Comparison of ENCODE assay signal across 8 mouse cellular contexts in genomic region chr4:155769496-155769879, GRCm38 (mm10). TPM values are rescaled to one million over a fixed set of nuclear protein-coding genes. Genes with fewer than 3 reads are reported as not detected.
DNase-seq lines count a peak whose midpoint lies in the region; ATAC-seq and TF ChIP-seq lines count a peak whose summit lies in the region.

No protein-coding gene starts in this region.

- DNase-seq in heart, postnatal 4 days: no peak
- no peak for DNase-seq in G1E (ENCODE audit: low spot score)
- no peak for DNase-seq in forebrain, postnatal 0 days
- no peak for DNase-seq in midbrain, embryonic 10.5 days (ENCODE audit: low spot score)
- no peak for DNase-seq in spleen, adult 18-20 months
- DNase-seq in right cerebral cortex, postnatal 10 days (ENCODE audit: low spot score in 2 of 2): no peak
- DNase-seq in layer of hippocampus, postnatal 14 days (ENCODE audit: low spot score in 2 of 2): no peak

- ATAC-seq in heart, embryonic 11.5 days (replicated peaks; ENCODE audit: insufficient number of reproducible peaks, low FRiP score, low TSS enrichment): no peak
- no peak; the same call in 1 of the 2 replicates for ATAC-seq in G1E (ENCODE audit: extremely low read depth, insufficient number of reproducible peaks, low FRiP score, poor library complexity, severe bottlenecking)
- ATAC-seq in forebrain, postnatal 0 days: no peak

- peak overlapping the region; percentile 64; the same call in 1 of the 2 replicates for H3K27ac ChIP-seq in heart, embryonic 11.5 days (ENCODE audit: low read depth, low read length)
- no peak overlapping the region for H3K27ac ChIP-seq in forebrain, postnatal 0 days (ENCODE audit: low read depth, low read length)
- H3K27ac ChIP-seq in midbrain, embryonic 10.5 days (replicated peaks): peak overlapping the region; percentile 91

- H3K9me3 ChIP-seq in heart, embryonic 11.5 days (replicated peaks; ENCODE audit: control insufficient read depth, low read length): no peaks in the 10 kb centered on the region
- H3K9me3 ChIP-seq in G1E (replicated peaks): no peaks in the 10 kb centered on the region
- H3K9me3 ChIP-seq in forebrain, postnatal 0 days (ENCODE audit: low read length): no peaks in the 10 kb centered on the region
- no peaks in the 10 kb centered on the region for H3K9me3 ChIP-seq in midbrain, embryonic 10.5 days (replicated peaks)

- no peak for TF ChIP-seq CTCF in G1E (IDR thresholded peaks at IDR 0.05; ENCODE audit: low read depth, low read length)
- TF ChIP-seq CTCF in forebrain, postnatal 0 days (IDR thresholded peaks at IDR 0.05; ENCODE audit: low read depth): no peak

- H3K4me3 ChIP-seq in heart, embryonic 11.5 days (ENCODE audit: low read depth, low read length): peak overlapping the region; percentile 61
- H3K4me3 ChIP-seq in G1E (ENCODE audit: low read depth, low read length): peak overlapping the region; percentile 77
- peak overlapping the region; percentile 50 for H3K4me3 ChIP-seq in forebrain, postnatal 0 days (ENCODE audit: low read depth, low read length)
- peak overlapping the region; percentile 61 for H3K4me3 ChIP-seq in midbrain, embryonic 10.5 days

- peak overlapping the region; percentile 88 for H3K4me2 ChIP-seq in heart, embryonic 11.5 days
- peak overlapping the region; percentile 90 for H3K4me2 ChIP-seq in forebrain, postnatal 0 days (ENCODE audit: low read depth)

- peak overlapping the region; percentile 89 for H3K9ac ChIP-seq in heart, embryonic 11.5 days (ENCODE audit: low read depth, low read length)
- peak overlapping the region; percentile 72 for H3K9ac ChIP-seq in forebrain, postnatal 0 days

- peaks cover 39% of the 10 kb centered on the region for H3K27me3 ChIP-seq in heart, embryonic 11.5 days (ENCODE audit: control insufficient read depth, insufficient read depth, low read length)
- H3K27me3 ChIP-seq in G1E (ENCODE audit: insufficient read depth, low read length): peaks cover 35% of the 10 kb centered on the region
- H3K27me3 ChIP-seq in forebrain, postnatal 0 days (ENCODE audit: insufficient read depth, low read length): no peaks in the 10 kb centered on the region
- peaks cover 41% of the 10 kb centered on the region for H3K27me3 ChIP-seq in midbrain, embryonic 10.5 days (ENCODE audit: low read depth, poor library complexity, severe bottlenecking)

- 48% methylated on average over 5 of the region's 5 CpGs for WGBS in heart, embryonic 11.5 days (ENCODE audit: insufficient replicate concordance)
- WGBS in forebrain, postnatal 0 days: 57% methylated on average over 5 of the region's 5 CpGs
- WGBS in midbrain, embryonic 10.5 days: 64% methylated on average over 5 of the region's 5 CpGs

- no peaks in the 10 kb centered on the region for H3K36me3 ChIP-seq in heart, embryonic 11.5 days (ENCODE audit: control insufficient read depth, insufficient read depth, low read length)
- H3K36me3 ChIP-seq in G1E (replicated peaks): peaks cover 16% of the 10 kb centered on the region
- H3K36me3 ChIP-seq in forebrain, postnatal 0 days (ENCODE audit: insufficient read depth): no peaks in the 10 kb centered on the region
- no peaks in the 10 kb centered on the region for H3K36me3 ChIP-seq in midbrain, embryonic 10.5 days

- H3K4me1 ChIP-seq in heart, embryonic 11.5 days (ENCODE audit: control insufficient read depth, insufficient read depth, low read length): peaks cover 16% of the 10 kb centered on the region
- peaks cover 30% of the 10 kb centered on the region for H3K4me1 ChIP-seq in G1E (ENCODE audit: insufficient read depth, low read depth, low read length)
- H3K4me1 ChIP-seq in forebrain, postnatal 0 days (ENCODE audit: insufficient read depth): peaks cover 7% of the 10 kb centered on the region; the same call in 1 of the 2 replicates
- peaks cover 28% of the 10 kb centered on the region for H3K4me1 ChIP-seq in midbrain, embryonic 10.5 days

RNA-seq across cellular contexts. Expression of gene Vwa1, which starts 5.0 kb away (rescaled TPM):
- polyA plus RNA-seq in heart, embryonic 11.5 days (2014; fragmentation: Nextera tagmentation; extraction: Ambion mirVana): 0.89 and 1.1 TPM in 2 replicates
- total RNA-seq in heart, postnatal 4 days (2021): 10 to 100 TPM; 11.5 to 12.5 TPM
- total RNA-seq in G1E (2014; fragmentation: Nextera tagmentation) (0.39 and 0.68 TPM in 2 replicates), G1E (2017) (0.93 and 1.0 TPM in 2 replicates)
- 0.09 and 0.10 TPM in 2 replicates for polyA plus RNA-seq in G1E (2012)
- 27.9 and 29.6 TPM in 2 replicates for total RNA-seq in forebrain, postnatal 0 days (2014; rRNA removed)
- polyA plus RNA-seq in forebrain, postnatal 0 days (2015; fragmentation: Nextera tagmentation; extraction: Ambion mirVana): 22.9 and 24.8 TPM in 2 replicates
- 12.2 and 13.1 TPM in 2 replicates for polyA plus RNA-seq in midbrain, embryonic 10.5 days (2016; fragmentation: Nextera tagmentation; extraction: Ambion mirVana)
- total RNA-seq in layer of hippocampus, postnatal 14 days (2021): 10 to 100 TPM; 13.5 to 16.8 TPM

RNA-seq across cellular contexts. Expression of gene Atad3a, which starts 8.6 kb away (rescaled TPM):
- polyA plus RNA-seq in heart, embryonic 11.5 days (2014; fragmentation: Nextera tagmentation; extraction: Ambion mirVana): 84.2 and 88.2 TPM in 2 replicates
- total RNA-seq in heart, postnatal 4 days (2021): 10 to 100 TPM; 82.7 to 89.7 TPM
- 43.2 and 64.6 TPM in 2 replicates for total RNA-seq in G1E (2014; fragmentation: Nextera tagmentation)
- total RNA-seq in G1E (2017): 58.8 and 61.5 TPM in 2 replicates
- 65.7 and 70.7 TPM in 2 replicates for polyA plus RNA-seq in G1E (2012)
- 72.3 and 79.2 TPM in 2 replicates for total RNA-seq in forebrain, postnatal 0 days (2014; rRNA removed)
- polyA plus RNA-seq in forebrain, postnatal 0 days (2015; fragmentation: Nextera tagmentation; extraction: Ambion mirVana): 61.3 and 68.6 TPM in 2 replicates
- 115 and 129 TPM in 2 replicates for polyA plus RNA-seq in midbrain, embryonic 10.5 days (2016; fragmentation: Nextera tagmentation; extraction: Ambion mirVana)
- total RNA-seq in layer of hippocampus, postnatal 14 days (2021): 10 to 100 TPM; 52.5 to 59.7 TPM

RNA-seq across cellular contexts. Expression of gene Tmem88b, which starts 16.2 kb away (rescaled TPM):
- polyA plus RNA-seq in heart, embryonic 11.5 days (2014; fragmentation: Nextera tagmentation; extraction: Ambion mirVana): 3.0 and 3.2 TPM in 2 replicates
- 1 to 10 TPM; 4.6 to 4.9 TPM for total RNA-seq in heart, postnatal 4 days (2021)
- total RNA-seq in G1E (2014; fragmentation: Nextera tagmentation) (not detected in 2 replicates), G1E (2017) (0.05 and 0.06 TPM in 2 replicates)
- 0.01 TPM in 1 of 2 replicates, not detected in the other for polyA plus RNA-seq in G1E (2012)
- 0.14 and 0.38 TPM in 2 replicates for total RNA-seq in forebrain, postnatal 0 days (2014; rRNA removed)
- polyA plus RNA-seq in forebrain, postnatal 0 days (2015; fragmentation: Nextera tagmentation; extraction: Ambion mirVana): 0.24 and 0.38 TPM in 2 replicates
- polyA plus RNA-seq in midbrain, embryonic 10.5 days (2016; fragmentation: Nextera tagmentation; extraction: Ambion mirVana): 0.31 and 0.45 TPM in 2 replicates
- total RNA-seq in layer of hippocampus, postnatal 14 days (2021): 10 to 100 TPM; 18.0 to 18.1 TPM

RNA-seq across cellular contexts. Expression of gene Ankrd65, which starts 20.8 kb away (rescaled TPM):
- not detected in 2 replicates for polyA plus RNA-seq in heart, embryonic 11.5 days (2014; fragmentation: Nextera tagmentation; extraction: Ambion mirVana)
- not detected for total RNA-seq in heart, postnatal 4 days (2021)
- total RNA-seq in G1E (2014; fragmentation: Nextera tagmentation): not detected in 2 replicates
- total RNA-seq in G1E (2017): not detected in 2 replicates
- not detected in 2 replicates for polyA plus RNA-seq in G1E (2012)
- total RNA-seq in forebrain, postnatal 0 days (2014; rRNA removed): not detected in 2 replicates
- polyA plus RNA-seq in forebrain, postnatal 0 days (2015; fragmentation: Nextera tagmentation; extraction: Ambion mirVana): not detected in 2 replicates
- polyA plus RNA-seq in midbrain, embryonic 10.5 days (2016; fragmentation: Nextera tagmentation; extraction: Ambion mirVana): not detected in 2 replicates
- total RNA-seq in layer of hippocampus, postnatal 14 days (2021): under 1 TPM in 1 of 2 experiments, not detected in 1; 0.48 TPM

RNA-seq across cellular contexts. Expression of gene Mrpl20, which starts 33.2 kb away (rescaled TPM):
- polyA plus RNA-seq in heart, embryonic 11.5 days (2014; fragmentation: Nextera tagmentation; extraction: Ambion mirVana): 152 and 166 TPM in 2 replicates
- 10 to 100 TPM; 78.1 to 95.5 TPM for total RNA-seq in heart, postnatal 4 days (2021)
- 86.3 and 97.2 TPM in 2 replicates for total RNA-seq in G1E (2014; fragmentation: Nextera tagmentation)
- total RNA-seq in G1E (2017): 85.3 and 124 TPM in 2 replicates
- polyA plus RNA-seq in G1E (2012): 15.1 and 17.9 TPM in 2 replicates
- 134 and 220 TPM in 2 replicates for total RNA-seq in forebrain, postnatal 0 days (2014; rRNA removed)
- 304 and 396 TPM in 2 replicates for polyA plus RNA-seq in forebrain, postnatal 0 days (2015; fragmentation: Nextera tagmentation; extraction: Ambion mirVana)
- polyA plus RNA-seq in midbrain, embryonic 10.5 days (2016; fragmentation: Nextera tagmentation; extraction: Ambion mirVana): 235 and 260 TPM in 2 replicates
- 100 to 1,000 TPM; 105 to 109 TPM for total RNA-seq in layer of hippocampus, postnatal 14 days (2021)

Comparison
In these comparisons a context has a peak if more than half of its experiments do, and no peak if none do; other contexts are left out.
1. RNA of gene Vwa1, which starts 5.0 kb away (total RNA-seq): 27.9 to 29.6 TPM in forebrain, postnatal 0 days, 13.5 to 16.8 TPM in layer of hippocampus, postnatal 14 days and 11.5 to 12.5 TPM in heart, postnatal 4 days; 0.39 to 1.0 TPM in G1E; every median in the first group is over 4 times any median in the second.
2. Peak in every context shown above with its lines, with median percentiles within 50 percentile points of each other: H3K4me3 ChIP-seq.